Mouse (Mus musculus) embryonic fibroblast, embryonic 13.5 days (primary cell): ENCODE results near the gene Tango2.

Experiments used
- CTCF ChIP-seq: IDR thresholded peaks from 2 replicates; pipeline ENCODE4 v1.5.1; 2011; ENCODE audit warnings: mild to moderate bottlenecking, control low read depth, low read length, moderate library complexity, borderline replicate concordance; ENCODE audit not compliant: insufficient read depth
- POLR2A ChIP-seq: IDR thresholded peaks from 2 replicates; pipeline ENCODE4 v1.6.1; 2011; ENCODE audit warnings: low read depth, mild to moderate bottlenecking, control low read depth, low read length, moderate library complexity

- TF ChIP-seq POLR2A (no peak), CTCF (no peak)
Observed at GRCm38 (mm10) chr16:18393595-18393994, 45.7 kb upstream of the Tango2 start.
